Mouse (Mus musculus): ENCODE measurements at regions not wholly inside any gene's neighbourhood (a gene's known extent, or its start where the extent isn't known, plus 50 kb on each side); places are given as distances from the start of the nearest gene placed in this dataset.

DNA sequence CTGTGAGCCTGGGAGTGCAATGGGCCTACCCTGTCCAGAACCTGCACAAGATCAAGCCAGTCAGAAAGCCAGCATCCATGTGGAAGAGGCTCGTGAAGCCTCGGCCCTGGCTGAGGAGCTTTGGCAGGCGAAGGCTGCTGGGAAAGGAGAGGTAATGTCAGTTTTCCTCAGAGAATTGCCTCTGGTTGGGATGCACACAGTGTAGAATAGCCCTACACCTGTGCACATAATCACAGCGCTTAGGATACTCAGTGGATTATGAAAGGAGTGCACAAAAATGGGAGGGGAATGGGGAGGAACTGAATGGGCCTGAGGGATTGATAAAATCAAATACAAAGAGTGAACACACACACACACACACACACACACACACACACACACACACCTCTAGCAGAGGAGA is 319.9 kb upstream of the Sphkap start:
- TF ChIP-seq GATA1 (IDR thresholded peaks at IDR 0.05; ENCODE audit: borderline replicate concordance, low read length) = no peak
- TF ChIP-seq FLI1 (IDR thresholded peaks at IDR 0.05; ENCODE audit: low read length) = no peak

All from megakaryocyte, embryonic 14.5 days (primary cell).